In genomic region chr2:146491830-146492610, GRCm38 (mm10) we compare ENCODE assay signal across 26 mouse cellular contexts. TPM values are rescaled to one million over a fixed set of nuclear protein-coding genes. Genes with fewer than 3 reads are reported as not detected.
DNase-seq lines count a peak whose midpoint lies in the region; ATAC-seq and TF ChIP-seq lines count a peak whose summit lies in the region.
"Had no signal": no experiment of that assay in that cellular context is flagged by ENCODE, and none has a peak within 500 bp of the region (broad histone marks: within the 10 kb centered on the region; RNA-seq: fewer than 3 reads in every experiment).

No protein-coding gene starts in this region.

- H3K4me1 ChIP-seq in G1E (ENCODE audit: insufficient read depth, low read depth, low read length): peaks cover 19% of the 10 kb centered on the region
- peaks cover 4% of the 10 kb centered on the region for H3K4me1 ChIP-seq in liver, embryonic 16.5 days (ENCODE audit: control insufficient read depth, low read depth, low read length)
- no peaks in the 10 kb centered on the region for H3K4me1 ChIP-seq in neural tube, embryonic 15.5 days
- H3K4me1 ChIP-seq: embryonic facial prominence, embryonic 12.5 days; hindbrain, embryonic 15.5 days had no signal

- no peaks in the 10 kb centered on the region for H3K9me3 ChIP-seq in G1E (replicated peaks)
- no peaks in the 10 kb centered on the region for H3K9me3 ChIP-seq in liver, embryonic 16.5 days (replicated peaks; ENCODE audit: control insufficient read depth, low read length)
- H3K9me3 ChIP-seq in neural tube, embryonic 15.5 days (replicated peaks): no peaks in the 10 kb centered on the region
- H3K9me3 ChIP-seq: embryonic facial prominence, embryonic 12.5 days; forebrain, embryonic 15.5 days; heart, embryonic 15.5 days; hindbrain, embryonic 15.5 days had no signal

- no peak overlapping the region for H3K4me2 ChIP-seq in liver, embryonic 16.5 days (ENCODE audit: low read depth, low read length)
- H3K4me2 ChIP-seq in neural tube, embryonic 15.5 days: no peak overlapping the region
- H3K4me2 ChIP-seq: embryonic facial prominence, embryonic 12.5 days; forebrain, embryonic 15.5 days; heart, embryonic 11.5 days; heart, embryonic 15.5 days; hindbrain, embryonic 15.5 days had no signal

- no peak overlapping the region for H3K9ac ChIP-seq in liver, embryonic 16.5 days (ENCODE audit: low read depth, low read length)
- H3K9ac ChIP-seq in neural tube, embryonic 15.5 days (replicated peaks): no peak overlapping the region
- H3K9ac ChIP-seq: embryonic facial prominence, embryonic 12.5 days; forebrain, embryonic 15.5 days; heart, embryonic 15.5 days; hindbrain, embryonic 15.5 days had no signal

- peak; percentile 74 for DNase-seq in heart, adult 11 months
- no peak for DNase-seq in heart, postnatal 25 days (ENCODE audit: low spot score)
- no peak for DNase-seq in G1E (ENCODE audit: low spot score)
- DNase-seq in adrenal gland, adult 8-10 months: no peak
- DNase-seq in cerebellum, postnatal 4 days (ENCODE audit: low spot score in 2 of 2): no peak
- DNase-seq: adrenal gland, adult 2 months; adrenal gland, postnatal 36 days; B cell, adult 2 months; cerebellum, adult 11-12 months; cerebellum, adult 9-10 months; cerebellum, postnatal 36 days; gastrocnemius, postnatal 36 days; heart, adult 2 months; heart, postnatal 14 days had no signal

- no peaks in the 10 kb centered on the region for H3K27me3 ChIP-seq in G1E (ENCODE audit: insufficient read depth, low read length)
- no peaks in the 10 kb centered on the region for H3K27me3 ChIP-seq in liver, embryonic 16.5 days (ENCODE audit: control insufficient read depth, insufficient read depth, low read depth, low read length)
- H3K27me3 ChIP-seq in neural tube, embryonic 15.5 days (replicated peaks): no peaks in the 10 kb centered on the region
- H3K27me3 ChIP-seq: embryonic facial prominence, embryonic 12.5 days; forebrain, embryonic 15.5 days; heart, embryonic 15.5 days; hindbrain, embryonic 15.5 days; Patski had no signal

- H3K4me3 ChIP-seq in G1E (ENCODE audit: low read depth, low read length): no peak overlapping the region
- H3K4me3 ChIP-seq in liver, embryonic 16.5 days (ENCODE audit: low read depth, low read length): no peak overlapping the region
- no peak overlapping the region for H3K4me3 ChIP-seq in neural tube, embryonic 15.5 days (replicated peaks)
- H3K4me3 ChIP-seq: embryonic facial prominence, embryonic 12.5 days; forebrain, embryonic 15.5 days; heart, adult 2 months; heart, embryonic 15.5 days; hindbrain, embryonic 15.5 days had no signal

- no peak overlapping the region for H3K27ac ChIP-seq in liver, embryonic 16.5 days (ENCODE audit: low read length)
- no peak overlapping the region for H3K27ac ChIP-seq in neural tube, embryonic 15.5 days (replicated peaks)
- H3K27ac ChIP-seq: embryonic facial prominence, embryonic 12.5 days; forebrain, embryonic 15.5 days; heart, adult 2 months; heart, embryonic 15.5 days; hindbrain, embryonic 15.5 days had no signal

- peaks cover 22% of the 10 kb centered on the region for H3K36me3 ChIP-seq in G1E (replicated peaks)
- no peaks in the 10 kb centered on the region for H3K36me3 ChIP-seq in liver, embryonic 16.5 days (ENCODE audit: control insufficient read depth, insufficient read depth)
- H3K36me3 ChIP-seq in neural tube, embryonic 15.5 days: no peaks in the 10 kb centered on the region
- H3K36me3 ChIP-seq: embryonic facial prominence, embryonic 12.5 days; forebrain, embryonic 15.5 days; heart, embryonic 15.5 days; hindbrain, embryonic 15.5 days had no signal

- no peak for TF ChIP-seq CTCF in G1E (IDR thresholded peaks at IDR 0.05; ENCODE audit: low read depth, low read length)

- ATAC-seq in G1E (ENCODE audit: extremely low read depth, insufficient number of reproducible peaks, low FRiP score, poor library complexity, severe bottlenecking): peak; percentile 71
- ATAC-seq in common myeloid progenitor, adult 5-6 weeks (replicated peaks; ENCODE audit: low read depth, poor library complexity, severe bottlenecking): peak; percentile 33; the same call in 1 of the 2 replicates
- peak; percentile 33; the same call in 1 of the 2 replicates for ATAC-seq in liver, embryonic 16.5 days (ENCODE audit: low read depth)
- no peak for ATAC-seq in neural tube, embryonic 15.5 days (ENCODE audit: low FRiP score)
- ATAC-seq: activated CD4-positive, CD25-positive, alpha-beta regulatory T cell, adult 4 months; CD4-positive, CD25-positive, alpha-beta regulatory T cell, adult 4 months; forebrain, embryonic 15.5 days; inflammation-experienced regulatory T-cells, adult 6 months; Patski had no signal

- intact Hi-C loops in heart, postnatal 25 days (cut with DNase I): no loop called here

- WGBS in liver, embryonic 16.5 days (ENCODE audit: insufficient replicate concordance): 46% methylated on average over 5 of the region's 5 CpGs
- 96% methylated on average over 5 of the region's 5 CpGs for WGBS in neural tube, embryonic 15.5 days

RNA-seq across cellular contexts. Expression of gene Ralgapa2, which starts 20.1 kb away (rescaled TPM):
- total RNA-seq in heart, postnatal 25 days (2021): 10 to 100 TPM; 40.4 to 46.1 TPM
- total RNA-seq in G1E (2014; fragmentation: Nextera tagmentation) (25.2 and 48.2 TPM in 2 replicates), G1E (2017) (16.2 and 18.8 TPM in 2 replicates)
- 7.0 and 8.2 TPM in 2 replicates for polyA plus RNA-seq in G1E (2012)
- total RNA-seq in common myeloid progenitor, adult 5-6 weeks (2017): 24.2 and 28.2 TPM in 2 replicates
- 4.5 and 5.9 TPM in 2 replicates for polyA plus RNA-seq in liver, embryonic 16.5 days (2015; fragmentation: Nextera tagmentation; extraction: Ambion mirVana)
- polyA plus RNA-seq in neural tube, embryonic 15.5 days (2015; fragmentation: Nextera tagmentation; extraction: Ambion mirVana): 9.3 and 9.9 TPM in 2 replicates
- 10 to 100 TPM; 17.8 to 27.6 (median 24.6) TPM for total RNA-seq in adrenal gland, adult 8-10 months (2022)
